Mouse (Mus musculus) limb, embryonic 12.5 days (tissue): ENCODE data around the gene Cx3cl1. TPM values are rescaled to one million over a fixed set of nuclear protein-coding genes. Genes with fewer than 3 reads are reported as not detected.

Experiments used
- ATAC-seq: fragments of 200-750 bp; cut with Nextera tagmentation; 2 replicates; pipeline ENCODE4 v1.8.0; 2017; ENCODE audit warnings: low read depth, moderate TSS enrichment; ENCODE audit not compliant: insufficient number of reproducible peaks, insufficient read depth, low FRiP score, low TSS enrichment
- H3K27ac ChIP-seq: fragments of 300-500 bp; sonication (generic); 2 replicates; pipeline ENCODE4 v1.5.1; 2016; ENCODE audit warnings: mild to moderate bottlenecking, moderate library complexity
- H3K27me3 ChIP-seq: fragments of 300-500 bp; sonication (generic); 2 replicates; pipeline ENCODE4 v1.6.1; 2016; ENCODE audit warnings: mild to moderate bottlenecking, moderate library complexity
- H3K36me3 ChIP-seq: fragments of 300-500 bp; sonication (generic); 2 replicates; pipeline ENCODE4 v1.6.1; 2016; ENCODE audit warnings: mild to moderate bottlenecking, moderate library complexity
- H3K4me1 ChIP-seq: fragments of 300-500 bp; sonication (generic); replicated peaks from 2 replicates; pipeline ENCODE4 v1.6.1; 2016
- H3K4me2 ChIP-seq: fragments of 300-500 bp; sonication (generic); 2 replicates; pipeline ENCODE4 v1.6.1; 2016; ENCODE audit warnings: mild to moderate bottlenecking, moderate library complexity
- H3K4me3 ChIP-seq: fragments of 300-500 bp; sonication (generic); replicated peaks from 2 replicates; pipeline ENCODE4 v1.5.1; 2016; ENCODE audit warnings: mild to moderate bottlenecking
- H3K9ac ChIP-seq: fragments of 300-500 bp; sonication (generic); replicated peaks from 2 replicates; pipeline ENCODE4 v1.6.1; 2016; ENCODE audit warnings: mild to moderate bottlenecking, moderate library complexity
- H3K9me3 ChIP-seq: fragments of 300-500 bp; sonication (generic); 2 replicates; pipeline ENCODE4 v1.6.1; 2016; ENCODE audit warnings: mild to moderate bottlenecking, moderate library complexity
- WGBS: fragments of 180-500 bp; shearing (Covaris S2); methylation state at CpG from one replicate; pipeline ENCODE4 v1.1.7; 2016; 5-methylcytosine and 5-hydroxymethylcytosine counted together
- polyA plus RNA-seq: library from polyadenylated mRNA; unstranded; fragments of >200 nt; fragmentation: Nextera tagmentation; extraction: Ambion mirVana; gene quantifications from 2 replicates; pipeline ENCODE4 v1.2.1, GENCODE M21; 2016

Gene Cx3cl1
- polyA plus RNA-seq, 1 experiment from 2014 or later = 5.3 TPM

DNA sequence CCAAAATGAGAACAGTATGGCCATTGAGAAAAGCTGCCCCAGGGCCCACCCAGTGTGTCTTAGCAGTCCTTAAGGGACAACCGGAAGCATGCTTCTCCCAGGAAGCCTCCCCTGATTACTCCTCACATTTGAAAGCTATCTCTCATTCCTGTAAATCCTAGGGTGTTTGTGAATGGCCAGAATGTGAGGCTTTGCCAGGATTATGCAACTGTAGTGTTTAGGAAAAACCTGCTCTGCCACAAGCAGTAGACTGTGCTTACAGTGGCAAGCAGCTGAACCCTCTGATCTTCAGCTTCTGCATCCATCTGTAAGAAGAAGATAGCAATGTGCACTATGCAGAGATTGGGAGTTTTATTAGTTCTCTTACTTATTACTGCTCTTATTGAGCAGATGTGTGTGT lies 2.8 kb downstream of the Cx3cl1 start:
- WGBS = 75% methylated on average over 1 of the region's 1 CpGs
- Histone ChIP-seq H3K9me3 (no peaks in the 10 kb centered on the region), H3K4me3 (no peak overlapping the region), H3K27ac (no peak overlapping the region), H3K4me1 (peaks cover 46% of the 10 kb centered on the region), H3K4me2 (no peak overlapping the region), H3K9ac (no peak overlapping the region), H3K27me3 (peaks cover 54% of the 10 kb centered on the region), H3K36me3 (no peaks in the 10 kb centered on the region)
- no peak for ATAC-seq

GRCm38 (mm10) chr8:94776346-94776745 lies 4.5 kb downstream of the Cx3cl1 start:
- H3K36me3 ChIP-seq = no peaks in the 10 kb centered on the region
- WGBS = 76% methylated on average over 2 of the region's 2 CpGs
- no peak overlapping the region for H3K4me3 ChIP-seq
- no peak for ATAC-seq
- no peak overlapping the region for H3K4me2 ChIP-seq
- H3K27me3 ChIP-seq = peaks cover 43% of the 10 kb centered on the region
- peaks cover 43% of the 10 kb centered on the region for H3K4me1 ChIP-seq
- H3K9ac ChIP-seq = no peak overlapping the region
- no peak overlapping the region for H3K27ac ChIP-seq
- no peaks in the 10 kb centered on the region for H3K9me3 ChIP-seq

GRCm38 (mm10) chr8:94778036-94778435 lies 6.2 kb downstream of the Cx3cl1 start:
- Histone ChIP-seq H3K9me3 (no peaks in the 10 kb centered on the region), H3K9ac (no peak overlapping the region), H3K27me3 (peaks cover 26% of the 10 kb centered on the region), H3K4me1 (peaks cover 35% of the 10 kb centered on the region), H3K36me3 (no peaks in the 10 kb centered on the region), H3K4me3 (no peak overlapping the region), H3K4me2 (no peak overlapping the region), H3K27ac (0 out of 2 replicates have a peak overlapping the region, but pooled peaks have one; percentile 18)
- no peak for ATAC-seq
- WGBS = 78% methylated on average over 10 of the region's 10 CpGs

GRCm38 (mm10) chr8:94778473-94778872 lies 6.7 kb downstream of the Cx3cl1 start:
- Histone ChIP-seq H3K9ac (no peak overlapping the region), H3K9me3 (no peaks in the 10 kb centered on the region), H3K4me2 (no peak overlapping the region), H3K27ac (peak overlapping the region; percentile 18; the same call in 1 of the 2 replicates), H3K4me1 (peaks cover 31% of the 10 kb centered on the region), H3K36me3 (no peaks in the 10 kb centered on the region), H3K4me3 (no peak overlapping the region), H3K27me3 (peaks cover 21% of the 10 kb centered on the region)
- ATAC-seq = no peak
- 39% methylated on average over 5 of the region's 5 CpGs for WGBS

- H3K27ac ChIP-seq = peak overlapping the region; percentile 0; the same call in 1 of the 2 replicates
- no peaks in the 10 kb centered on the region for H3K9me3 ChIP-seq
- ATAC-seq = no peak
- no peak overlapping the region for H3K4me3 ChIP-seq
- H3K9ac ChIP-seq = no peak overlapping the region
- no peak overlapping the region for H3K4me2 ChIP-seq
- peaks cover 16% of the 10 kb centered on the region for H3K27me3 ChIP-seq
- WGBS = 75% methylated on average over 10 of the region's 10 CpGs
- H3K4me1 ChIP-seq = peaks cover 25% of the 10 kb centered on the region
- H3K36me3 ChIP-seq = no peaks in the 10 kb centered on the region
These were observed 7.2 kb downstream of the Cx3cl1 start for GRCm38 (mm10) chr8:94778895-94779533.

- Histone ChIP-seq H3K27ac (no peak overlapping the region), H3K4me1 (peaks cover 22% of the 10 kb centered on the region), H3K9me3 (no peaks in the 10 kb centered on the region), H3K4me3 (no peak overlapping the region), H3K36me3 (no peaks in the 10 kb centered on the region), H3K4me2 (no peak overlapping the region), H3K27me3 (peaks cover 13% of the 10 kb centered on the region; the same call in 1 of the 2 replicates), H3K9ac (no peak overlapping the region)
- WGBS = 94% methylated on average over 16 of the region's 16 CpGs
- ATAC-seq = no peak
These were observed 7.9 kb downstream of the Cx3cl1 start for GRCm38 (mm10) chr8:94779534-94780294.

DNA sequence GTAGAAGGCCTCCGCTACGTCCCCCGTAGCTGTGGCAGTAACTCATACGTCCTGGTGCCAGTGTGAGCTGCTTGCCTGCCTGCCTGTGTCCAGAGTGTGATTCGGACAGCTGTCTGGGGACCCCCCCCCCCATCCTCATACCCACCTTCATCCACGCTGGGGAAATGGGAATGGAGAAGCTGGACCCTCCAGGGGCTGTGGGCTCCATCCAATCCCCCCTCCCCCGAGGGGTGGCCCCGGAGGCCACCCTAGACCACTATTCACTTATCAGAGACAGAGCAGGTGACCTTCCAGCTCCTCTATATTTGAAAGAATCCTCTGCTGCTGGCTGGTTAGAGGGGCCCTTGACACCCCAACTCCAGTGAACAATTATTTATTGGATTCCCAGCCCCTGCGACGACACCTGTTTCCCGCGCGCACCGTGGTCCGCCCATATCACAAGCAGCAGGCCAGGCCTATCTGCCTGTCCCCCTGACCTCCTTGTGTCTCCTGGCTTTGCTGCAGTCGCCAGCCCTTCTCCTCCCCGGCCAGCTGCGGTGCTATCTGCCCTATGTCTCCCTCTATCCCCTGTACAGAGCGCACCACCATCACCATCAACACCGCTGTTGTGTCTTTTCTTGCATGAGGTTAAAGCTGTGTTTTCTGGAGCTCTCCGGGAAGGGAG lies 8.8 kb downstream of the Cx3cl1 start:
- Histone ChIP-seq H3K4me3 (no peak overlapping the region), H3K4me2 (no peak overlapping the region), H3K9ac (no peak overlapping the region), H3K9me3 (no peaks in the 10 kb centered on the region), H3K27me3 (0 out of 2 replicates have a peak, but pooled peaks cover 6% of the 10 kb centered on the region), H3K27ac (no peak overlapping the region), H3K4me1 (peaks cover 26% of the 10 kb centered on the region), H3K36me3 (no peaks in the 10 kb centered on the region)
- 82% methylated on average over 21 of the region's 21 CpGs for WGBS
- ATAC-seq = no peak

GRCm38 (mm10) chr8:94781155-94781837 lies 9.5 kb downstream of the Cx3cl1 start:
- WGBS = 57% methylated on average over 7 of the region's 7 CpGs
- Histone ChIP-seq H3K27me3 (0 out of 2 replicates have a peak, but pooled peaks cover 6% of the 10 kb centered on the region), H3K27ac (no peak overlapping the region), H3K9me3 (no peaks in the 10 kb centered on the region), H3K4me2 (peak overlapping the region; percentile 28), H3K4me1 (peaks cover 28% of the 10 kb centered on the region), H3K9ac (no peak overlapping the region), H3K4me3 (no peak overlapping the region), H3K36me3 (no peaks in the 10 kb centered on the region)
- no peak for ATAC-seq

GRCm38 (mm10) chr8:94781838-94782235 lies 10.0 kb downstream of the Cx3cl1 start:
- Histone ChIP-seq H3K9ac (no peak overlapping the region), H3K27ac (no peak overlapping the region), H3K9me3 (no peaks in the 10 kb centered on the region), H3K36me3 (no peaks in the 10 kb centered on the region), H3K4me2 (peak overlapping the region; percentile 28), H3K27me3 (0 out of 2 replicates have a peak, but pooled peaks cover 6% of the 10 kb centered on the region), H3K4me3 (no peak overlapping the region), H3K4me1 (peaks cover 28% of the 10 kb centered on the region)
- ATAC-seq = no peak
- WGBS = 7% methylated on average over 11 of the region's 11 CpGs

GRCm38 (mm10) chr8:94783890-94784289 lies 12.1 kb downstream of the Cx3cl1 start:
- 67% methylated on average over 4 of the region's 4 CpGs for WGBS
- ATAC-seq = no peak

More at GRCm38 (mm10) chr8:94783890-94784289, 12.1 kb downstream of the Cx3cl1 start:
- 0 out of 2 replicates have a peak, but pooled peaks cover 6% of the 10 kb centered on the region for H3K27me3 ChIP-seq
- H3K27ac ChIP-seq = no peak overlapping the region
- H3K9me3 ChIP-seq = no peaks in the 10 kb centered on the region
- H3K4me3 ChIP-seq = no peak overlapping the region
- H3K36me3 ChIP-seq = no peaks in the 10 kb centered on the region
- no peak overlapping the region for H3K9ac ChIP-seq
- peaks cover 28% of the 10 kb centered on the region for H3K4me1 ChIP-seq
- H3K4me2 ChIP-seq = no peak overlapping the region
